Mouse (Mus musculus): ENCODE data around the gene Pla2r1.

Pla2r1 gene

GRCm38 (mm10) chr2:60504718-60505117 is 48.4 kb downstream of the Pla2r1 start:
- in situ Hi-C loops (cut with MboI; ENCODE audit: unreplicated experiment in 2 of 2) = no loop called here

GRCm38 (mm10) chr2:60503991-60504390 is 49.1 kb downstream of the Pla2r1 start:
- in situ Hi-C loops (cut with MboI; ENCODE audit: unreplicated experiment in 2 of 2) = no loop called here

- in situ Hi-C loops (cut with MboI; ENCODE audit: unreplicated experiment in 2 of 2) = no loop called here
Observed at GRCm38 (mm10) chr2:60500583-60501116, 52.5 kb downstream of the Pla2r1 start.

- in situ Hi-C loops (cut with MboI; ENCODE audit: unreplicated experiment in 2 of 2) = no loop called here
Observed at GRCm38 (mm10) chr2:60479906-60480305, 73.2 kb downstream of the Pla2r1 start.

- in situ Hi-C loops (cut with MboI; ENCODE audit: unreplicated experiment in 2 of 2) = no loop called here
Observed at GRCm38 (mm10) chr2:60478778-60479177, 74.3 kb downstream of the Pla2r1 start.

GRCm38 (mm10) chr2:60468901-60469770 is 84.0 kb downstream of the Pla2r1 start:
- in situ Hi-C loops (cut with MboI; ENCODE audit: unreplicated experiment in 2 of 2) = no loop called here

- in situ Hi-C loops (cut with MboI; ENCODE audit: unreplicated experiment in 2 of 2) = no loop called here
Observed at GRCm38 (mm10) chr2:60452376-60452775, 100.7 kb downstream of the Pla2r1 start.

GRCm38 (mm10) chr2:60451119-60451773 is 101.9 kb downstream of the Pla2r1 start:
- in situ Hi-C loops (cut with MboI; ENCODE audit: unreplicated experiment in 2 of 2) = no loop called here

- in situ Hi-C loops (cut with MboI; ENCODE audit: unreplicated experiment in 2 of 2) = loop anchor here in 1 of 2 experiments (10.0 kb wide), 1 partner anchor 1005 kb away; no protein-coding TSS in a partner anchor
Observed at GRCm38 (mm10) chr2:60449732-60450131, 103.4 kb downstream of the Pla2r1 start.

- in situ Hi-C loops (cut with MboI; ENCODE audit: unreplicated experiment in 2 of 2) = loop anchor here in 1 of 2 experiments (10.0 kb wide), 1 partner anchor 1010 kb away; no protein-coding TSS in a partner anchor
Observed at GRCm38 (mm10) chr2:60444711-60445509, 108.2 kb downstream of the Pla2r1 start.

- in situ Hi-C loops (cut with MboI; ENCODE audit: unreplicated experiment in 2 of 2) = loop anchor here in 1 of 2 experiments (10.0 kb wide), 1 partner anchor 1012 kb away; no protein-coding TSS in a partner anchor
Observed at GRCm38 (mm10) chr2:60443279-60443678, 109.8 kb downstream of the Pla2r1 start.

- in situ Hi-C loops (cut with MboI; ENCODE audit: unreplicated experiment in 2 of 2) = loop anchor here in 1 of 2 experiments (10.0 kb wide), 1 partner anchor 1013 kb away; no protein-coding TSS in a partner anchor
Observed at GRCm38 (mm10) chr2:60441875-60442274, 111.2 kb downstream of the Pla2r1 start.

- in situ Hi-C loops (cut with MboI; ENCODE audit: unreplicated experiment in 2 of 2) = loop anchor here in 1 of 2 experiments (10.0 kb wide), 1 partner anchor 1018 kb away; no protein-coding TSS in a partner anchor
Observed at GRCm38 (mm10) chr2:60436802-60437201, 116.3 kb downstream of the Pla2r1 start.

- in situ Hi-C loops (cut with MboI; ENCODE audit: unreplicated experiment in 2 of 2) = loop anchor here in 1 of 2 experiments (10.0 kb wide), 1 partner anchor 1024 kb away; no protein-coding TSS in a partner anchor
Observed at GRCm38 (mm10) chr2:60430315-60431021, 122.6 kb downstream of the Pla2r1 start.

- in situ Hi-C loops (cut with MboI; ENCODE audit: unreplicated experiment in 2 of 2) = loop anchor here (5.0 to 25.0 kb wide), 5 partner anchors 503 to 1731 kb away; no protein-coding TSS in a partner anchor
Observed at GRCm38 (mm10) chr2:60418075-60418474, 135.0 kb downstream of the Pla2r1 start.

- in situ Hi-C loops (cut with MboI; ENCODE audit: unreplicated experiment in 2 of 2) = loop anchor here (10.0 to 25.0 kb wide), 3 partner anchors 500 to 1727 kb away; no protein-coding TSS in a partner anchor
Observed at GRCm38 (mm10) chr2:60414334-60414733, 138.8 kb downstream of the Pla2r1 start.

GRCm38 (mm10) chr2:60413006-60413650 is 140.0 kb downstream of the Pla2r1 start:
- in situ Hi-C loops (cut with MboI; ENCODE audit: unreplicated experiment in 2 of 2) = loop anchor here (10.0 to 25.0 kb wide), 3 partner anchors 498 to 1726 kb away; no protein-coding TSS in a partner anchor

- in situ Hi-C loops (cut with MboI; ENCODE audit: unreplicated experiment in 2 of 2) = loop anchor here (10.0 to 25.0 kb wide), 3 partner anchors 496 to 1724 kb away; no protein-coding TSS in a partner anchor
Observed at GRCm38 (mm10) chr2:60411181-60411580, 141.9 kb downstream of the Pla2r1 start.
